Mouse (Mus musculus) left cerebral cortex, postnatal 14 days (tissue): Measurements from ENCODE around the gene Gm12355. TPM values are rescaled to one million over a fixed set of nuclear protein-coding genes. Genes with fewer than 3 reads are reported as not detected.
"Not testable (repeated sequence)": the region's sequence is repeated elsewhere in the genome, so short reads cannot be mapped to it uniquely, and the experiment has no call there.

Source experiments
- DNase-seq, 2 experiments: peaks; one replicate each; pipeline ENCODE4 v3.0.0; 2021 to 2022; ENCODE audit warnings: low spot score in 2 of 2, mixed read lengths in 1 of 2
- intact Hi-C: fragments of 180-260 bp; cut with DNase I; formaldehyde crosslinking; loops from one replicate; pipeline ENCODE4 v1.15.1; 2025
- total RNA-seq, 2 experiments: library from RNA; stranded (reverse); gene quantifications; 2 replicates each; pipeline ENCODE4 v1.2.3; 2021

Gm12355 gene
- total RNA-seq, 2 experiments from 2014 or later, result 10.3 to 12.7 TPM

DNA sequence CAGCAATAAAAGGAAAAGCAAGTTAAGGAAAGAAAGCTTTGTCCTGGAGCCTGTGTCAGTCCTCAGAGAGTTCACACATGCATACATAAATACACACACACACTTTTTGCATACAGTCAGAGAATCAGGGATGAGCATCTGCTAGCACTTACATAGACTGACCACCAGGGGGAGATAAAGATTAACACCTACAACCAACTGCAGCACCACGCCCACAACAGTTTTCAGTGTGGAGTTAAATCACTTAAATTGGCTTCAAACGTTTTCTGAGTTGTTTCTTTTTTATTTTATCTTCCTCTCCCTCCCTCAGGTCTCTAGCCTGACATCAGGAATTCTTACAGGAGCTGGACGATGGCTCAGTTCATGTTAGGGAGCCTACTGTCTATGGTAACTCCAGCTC lies 18.7 kb downstream of the Gm12355 start:
- peak; percentile 44 to 82 for DNase-seq
- intact Hi-C loops, result loop anchor here (5.0 kb wide), 2 partner anchors 36 to 51 kb away; no protein-coding TSS in a partner anchor

- intact Hi-C loops, result loop anchor here (5.0 kb wide), 2 partner anchors 37 to 52 kb away; no protein-coding TSS in a partner anchor
- not testable (repeated sequence) for DNase-seq
Observed at GRCm38 (mm10) chr11:98604911-98605310, 20.6 kb downstream of the Gm12355 start.

- DNase-seq, result no peak
- intact Hi-C loops, result no loop called here
Observed at GRCm38 (mm10) chr11:98603953-98604352, 21.5 kb downstream of the Gm12355 start.

- intact Hi-C loops, result no loop called here
- no peak for DNase-seq
Observed at GRCm38 (mm10) chr11:98602090-98602690, 23.3 kb downstream of the Gm12355 start.

- intact Hi-C loops, result no loop called here
- DNase-seq, result no peak
Observed at GRCm38 (mm10) chr11:98599291-98599690, 26.2 kb downstream of the Gm12355 start.

DNA sequence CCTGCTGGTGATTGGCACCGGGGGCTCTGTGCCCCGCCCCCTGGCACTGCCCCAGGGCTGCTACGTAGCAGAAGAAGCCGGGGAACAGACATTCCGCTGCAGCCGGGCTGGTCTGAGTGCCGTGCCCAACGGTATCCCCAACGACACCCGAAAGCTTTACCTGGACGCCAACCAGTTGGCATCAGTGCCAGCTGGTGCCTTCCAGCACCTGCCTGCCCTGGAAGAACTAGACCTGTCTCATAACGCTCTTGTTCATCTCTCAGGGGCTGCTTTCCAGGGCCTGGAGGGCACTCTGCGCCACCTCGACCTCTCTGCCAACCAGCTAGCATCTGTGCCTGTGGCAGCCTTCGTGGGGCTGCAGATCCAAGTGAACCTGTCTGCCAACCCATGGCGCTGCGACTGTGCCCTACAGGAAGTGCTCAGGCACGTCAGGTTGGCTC lies 26.6 kb downstream of the Gm12355 start:
- no peak for DNase-seq
- intact Hi-C loops, result no loop called here

GRCm38 (mm10) chr11:98597991-98598390 lies 27.5 kb downstream of the Gm12355 start, which contains the start of gene Lrrc3c:
Gene Lrrc3c, plus strand, starts transcription at chr11:98598291.
- intact Hi-C loops, result no loop called here
- no peak for DNase-seq

GRCm38 (mm10) chr11:98597363-98597762 lies 28.1 kb downstream of the Gm12355 start:
- intact Hi-C loops, result no loop called here
- DNase-seq, result peak in 1 of 2 experiments; percentile 55

DNA sequence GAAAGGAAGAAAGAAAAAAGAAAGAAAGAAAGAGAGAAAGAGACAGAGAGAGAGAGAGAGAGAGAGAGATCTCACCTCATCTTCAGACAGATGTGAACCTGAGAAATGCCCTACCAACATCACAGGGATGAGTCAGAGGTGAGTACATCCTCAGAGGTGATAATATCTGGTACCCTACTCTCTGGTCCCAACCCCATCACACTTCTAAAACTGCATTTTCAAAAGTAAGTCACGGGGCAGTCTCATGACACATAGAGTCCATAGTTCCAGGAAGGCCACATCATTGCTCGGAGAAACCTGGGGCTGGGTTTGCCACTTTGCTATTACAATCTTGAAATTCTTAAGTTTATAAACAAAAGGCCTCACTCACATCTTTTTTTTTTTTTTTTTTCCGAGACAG lies 29.5 kb downstream of the Gm12355 start:
- intact Hi-C loops, result no loop called here
- DNase-seq, result no peak

DNA sequence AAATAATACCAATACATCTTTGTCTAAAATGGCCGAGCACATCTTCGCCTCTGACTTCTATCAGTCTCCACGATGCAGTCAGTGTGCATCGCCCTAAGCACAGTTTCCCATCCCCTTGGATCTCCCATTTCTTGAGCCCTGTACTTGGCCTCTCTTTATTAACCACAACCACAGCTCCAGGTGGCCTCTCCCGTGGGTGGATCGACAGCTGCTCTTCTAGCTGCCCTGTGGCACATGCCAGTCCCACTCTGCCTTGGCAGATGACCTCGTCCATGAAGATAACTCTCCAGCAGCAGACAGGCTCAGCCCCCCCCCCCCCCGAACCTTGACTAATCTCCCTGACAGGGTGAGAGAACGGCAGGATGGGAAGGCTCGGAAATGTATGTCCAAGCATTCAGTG lies 30.0 kb downstream of the Gm12355 start:
- no peak for DNase-seq
- intact Hi-C loops, result no loop called here

GRCm38 (mm10) chr11:98595021-98595420 lies 30.4 kb downstream of the Gm12355 start:
- DNase-seq, result no peak
- intact Hi-C loops, result no loop called here

- no peak for DNase-seq
- intact Hi-C loops, result no loop called here
Observed at GRCm38 (mm10) chr11:98590548-98591445, 34.7 kb downstream of the Gm12355 start.

- no peak for DNase-seq
- intact Hi-C loops, result no loop called here
Observed at GRCm38 (mm10) chr11:98589306-98589705, 36.2 kb downstream of the Gm12355 start.

DNA sequence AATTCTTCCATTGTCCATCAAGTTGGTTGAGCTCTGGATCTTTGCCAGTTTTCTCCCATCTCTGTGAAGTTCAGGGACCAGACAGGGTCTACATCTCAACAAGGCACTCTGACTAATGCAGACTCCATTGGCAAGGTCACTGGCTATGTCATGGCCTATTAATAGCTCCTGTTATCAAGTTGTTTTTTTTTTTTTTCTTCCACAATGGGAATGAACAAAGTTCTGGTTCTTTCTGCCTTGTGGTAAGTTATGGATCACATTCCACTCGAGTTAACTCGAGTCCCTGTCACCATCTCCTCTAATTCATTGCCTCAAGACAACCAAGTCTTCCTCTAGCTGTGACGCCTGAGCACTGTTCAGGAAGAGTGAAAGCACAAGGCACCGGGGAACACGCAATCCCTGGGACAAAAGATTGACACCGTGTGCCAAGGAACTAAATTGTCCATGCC lies 36.6 kb downstream of the Gm12355 start:
- intact Hi-C loops, result no loop called here
- no peak for DNase-seq

DNA sequence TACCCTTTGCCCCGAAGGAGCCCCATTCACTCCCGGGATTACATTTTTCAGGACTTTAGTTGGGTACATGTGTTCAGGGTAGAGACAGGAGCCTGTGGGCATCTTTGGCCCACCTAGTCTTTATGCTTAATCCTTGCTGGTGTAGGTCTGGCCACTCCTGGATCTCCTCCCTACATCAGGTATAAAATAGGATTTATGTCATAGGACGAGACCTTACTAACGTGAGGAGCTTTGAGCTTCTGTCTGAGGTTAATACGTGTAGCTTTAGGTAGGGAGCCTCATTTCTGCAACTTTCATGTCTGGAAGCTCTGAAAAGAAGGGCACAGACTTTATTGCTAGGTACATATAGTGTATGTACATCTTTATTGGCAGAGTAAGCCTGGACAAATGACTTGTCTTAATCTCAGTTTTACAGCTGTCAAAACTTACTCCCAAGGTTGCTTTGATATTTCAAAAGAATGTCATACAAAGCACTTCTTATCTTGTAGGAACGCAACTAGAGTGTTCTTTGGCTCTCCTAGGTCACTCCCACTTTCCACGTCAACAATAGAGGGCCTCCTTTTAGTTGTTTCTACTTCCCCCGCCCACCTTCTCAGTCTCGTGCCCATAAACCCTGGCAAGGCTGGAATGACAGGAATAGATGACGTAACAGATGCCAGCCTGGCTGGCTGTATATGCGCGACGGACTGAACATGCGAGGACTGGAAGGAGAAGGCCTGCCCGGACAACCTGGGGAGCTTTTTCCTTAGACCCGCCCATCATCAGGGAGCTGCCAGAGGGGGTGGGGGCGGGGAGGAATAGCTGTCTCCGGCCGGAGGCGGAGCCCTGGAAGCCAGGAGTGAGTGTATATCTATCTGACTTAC lies 37.5 kb downstream of the Gm12355 start:
- intact Hi-C loops, result no loop called here
- peak; percentile 34 to 69 for DNase-seq

- DNase-seq, result peak; percentile 97 to 98
- intact Hi-C loops, result no loop called here
Observed at GRCm38 (mm10) chr11:98586892-98587563, 38.4 kb downstream of the Gm12355 start, which contains the start of gene Ormdl3. Gene Ormdl3, minus strand, starts transcription at chr11:98587368.

DNA sequence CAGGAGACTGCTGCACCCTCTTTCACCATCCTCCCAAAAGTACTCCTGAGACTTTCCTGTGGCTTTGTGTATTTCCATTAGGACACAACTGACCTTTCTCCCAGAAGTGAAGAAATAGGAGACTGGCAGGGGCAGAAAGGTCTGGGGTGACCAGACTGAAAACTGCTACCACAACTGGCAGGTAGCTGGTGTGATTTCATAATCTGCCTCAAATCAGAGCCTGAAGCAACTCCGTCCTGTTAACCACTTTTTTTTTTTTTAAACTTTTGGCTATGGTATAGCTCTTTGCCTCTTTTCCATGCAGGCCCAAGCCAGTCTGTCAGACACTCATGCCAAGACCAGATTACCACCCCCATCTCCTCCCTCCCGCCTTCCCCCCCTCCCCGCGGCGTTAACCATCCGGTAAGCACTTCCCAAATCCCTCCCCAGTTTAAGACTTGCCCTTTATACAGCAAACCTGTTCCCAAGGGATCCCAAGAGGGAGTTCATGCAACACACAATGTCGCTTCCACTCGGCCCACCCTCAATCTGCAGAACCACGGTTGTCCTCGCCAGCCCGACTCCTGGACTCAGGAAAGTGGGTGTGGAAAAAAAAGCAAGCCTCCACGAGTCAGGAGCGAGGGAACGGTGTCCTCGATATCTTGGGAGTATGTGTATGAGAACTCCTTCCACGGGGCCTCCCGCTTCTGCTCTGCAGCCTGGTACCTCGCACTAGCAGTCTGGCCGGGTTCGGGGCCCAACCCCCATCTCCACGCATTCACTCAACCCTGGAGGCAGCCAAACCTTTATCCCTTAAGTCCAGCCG lies 39.2 kb downstream of the Gm12355 start:
- intact Hi-C loops, result no loop called here
- peak; percentile 21 to 24 for DNase-seq

GRCm38 (mm10) chr11:98584629-98585177 lies 40.8 kb downstream of the Gm12355 start:
- intact Hi-C loops, result no loop called here
- no peak for DNase-seq
